Mouse (Mus musculus) adrenal gland (tissue): ENCODE data around the gene Cyp2t4.

Source experiments
- intact Hi-C: fragments of 180-260 bp; cut with DNase I; formaldehyde crosslinking; loops from one replicate; pipeline ENCODE4 v1.15.1; 2025
- microRNA-seq, 2 experiments: library from miRNA; unstranded; fragments of <30 nt; microRNA quantifications; one replicate each; pipeline ENCODE4; 2019

The Cyp2t4 gene

GRCm38 (mm10) chr7:27180036-27180435 lies 26.5 kb downstream of the Cyp2t4 start:
- intact Hi-C loops = no loop called here

GRCm38 (mm10) chr7:27180837-27181695 lies 27.6 kb downstream of the Cyp2t4 start, which contains the start of the genes Gm21983 and Mia:
TSS of gene Gm21983 (minus strand) at chr7:27181086.
TSS of gene Mia (minus strand) at chr7:27181157.
- intact Hi-C loops = no loop called here

- intact Hi-C loops = no loop called here
Measured at GRCm38 (mm10) chr7:27182498-27182897, 29.0 kb downstream of the Cyp2t4 start.

GRCm38 (mm10) chr7:27184964-27185363 lies 31.4 kb downstream of the Cyp2t4 start:
- intact Hi-C loops = no loop called here

GRCm38 (mm10) chr7:27185986-27186385 lies 32.5 kb downstream of the Cyp2t4 start:
- intact Hi-C loops = no loop called here

- intact Hi-C loops = no loop called here
Measured at GRCm38 (mm10) chr7:27189271-27189931, 35.9 kb downstream of the Cyp2t4 start.

GRCm38 (mm10) chr7:27192434-27192833 lies 38.9 kb downstream of the Cyp2t4 start:
- intact Hi-C loops = no loop called here

- intact Hi-C loops = loop anchor here (2.0 kb wide), 1 partner anchor 15 kb away; the partner anchor contains the start of gene Rab4b
Measured at GRCm38 (mm10) chr7:27193731-27194130, 40.2 kb downstream of the Cyp2t4 start.

- intact Hi-C loops = loop anchor here (1.0 to 2.0 kb wide), 2 partner anchors 17 to 32 kb away; partner anchors contain the start of genes Itpkc and Rab4b
Measured at GRCm38 (mm10) chr7:27195681-27196611, 42.4 kb downstream of the Cyp2t4 start, which contains the start of the genes BC024978 and Snrpa. TSS of gene BC024978 (plus strand) at chr7:27195781. TSS of gene Snrpa (minus strand) at chr7:27196271.

- intact Hi-C loops = no loop called here
Measured at GRCm38 (mm10) chr7:27197136-27197535, 43.6 kb downstream of the Cyp2t4 start.

- intact Hi-C loops = no loop called here
Measured at GRCm38 (mm10) chr7:27197634-27198033, 44.1 kb downstream of the Cyp2t4 start.

- intact Hi-C loops = no loop called here
Measured at GRCm38 (mm10) chr7:27198355-27198754, 44.8 kb downstream of the Cyp2t4 start.

- intact Hi-C loops = no loop called here
Measured at GRCm38 (mm10) chr7:27198779-27199178, 45.3 kb downstream of the Cyp2t4 start.

- intact Hi-C loops = no loop called here
Measured at GRCm38 (mm10) chr7:27203730-27204449, 50.4 kb downstream of the Cyp2t4 start.

Small RNA genes lying within 50 kb of the gene (microRNA-seq; reads per million reads assigned to microRNA genes)
- gene Mir1191 (0.23 to 0.25 reads per million in 2 experiments), gene Mir3101 (0 reads per million in 2 experiments)
